Mouse (Mus musculus) cerebellum, adult 2 months (tissue): Measurements from ENCODE around the gene Ankrd34b. TPM values are rescaled to one million over a fixed set of nuclear protein-coding genes. Genes with fewer than 3 reads are reported as not detected.

Experiments used
- DNase-seq, 2 experiments: peaks; one replicate each; pipeline ENCODE4 v3.0.0; 2021
- H3K27ac ChIP-seq: fragments of 200-500 bp; 2 replicates; pipeline ENCODE4 v1.5.1; 2012; ENCODE audit warnings: low read length, control low read depth, inconsistent platforms; ENCODE audit not compliant: insufficient read depth
- H3K27me3 ChIP-seq: fragments of 200-500 bp; 2 replicates; pipeline ENCODE4 v1.6.1; 2012; ENCODE audit warnings: inconsistent platforms, mild to moderate bottlenecking, low read length, moderate library complexity; ENCODE audit not compliant: control insufficient read depth, insufficient read depth
- H3K4me1 ChIP-seq: fragments of 200-500 bp; 2 replicates; pipeline ENCODE4 v1.6.1; 2011; ENCODE audit warnings: low read length; ENCODE audit not compliant: control insufficient read depth, insufficient read depth
- H3K4me3 ChIP-seq: fragments of 200-500 bp; replicated peaks from 2 replicates; pipeline ENCODE3; 2011; ENCODE audit warnings: mild to moderate bottlenecking, low read depth, low read length, control low read depth; ENCODE audit not compliant: insufficient read depth
- CTCF ChIP-seq: fragments of 200-500 bp; IDR thresholded peaks from 2 replicates; pipeline ENCODE4 v1.5.1; 2011; ENCODE audit warnings: low read depth, mild to moderate bottlenecking, control low read depth, low read length, moderate library complexity, borderline replicate concordance; ENCODE audit not compliant: insufficient read depth
- POLR2A ChIP-seq: fragments of 200-500 bp; IDR thresholded peaks from 2 replicates; pipeline ENCODE4 v1.6.1; 2011; ENCODE audit warnings: low read length, control low read depth, borderline replicate concordance; ENCODE audit not compliant: insufficient read depth
- WGBS: fragments of 180-500 bp; shearing (Covaris S2); methylation state at CpG from one replicate; pipeline ENCODE4 v1.1.7; 2018; 5-methylcytosine and 5-hydroxymethylcytosine counted together
- polyA plus RNA-seq: library from polyadenylated mRNA; depleted of rRNA; stranded (reverse); fragments of >200 nt; gene quantifications from 2 replicates; pipeline ENCODE4 v1.2.3, GENCODE M21; 2012; rRNA removed

The Ankrd34b gene
- polyA plus RNA-seq, 1 experiment: 23.9 TPM

DNA sequence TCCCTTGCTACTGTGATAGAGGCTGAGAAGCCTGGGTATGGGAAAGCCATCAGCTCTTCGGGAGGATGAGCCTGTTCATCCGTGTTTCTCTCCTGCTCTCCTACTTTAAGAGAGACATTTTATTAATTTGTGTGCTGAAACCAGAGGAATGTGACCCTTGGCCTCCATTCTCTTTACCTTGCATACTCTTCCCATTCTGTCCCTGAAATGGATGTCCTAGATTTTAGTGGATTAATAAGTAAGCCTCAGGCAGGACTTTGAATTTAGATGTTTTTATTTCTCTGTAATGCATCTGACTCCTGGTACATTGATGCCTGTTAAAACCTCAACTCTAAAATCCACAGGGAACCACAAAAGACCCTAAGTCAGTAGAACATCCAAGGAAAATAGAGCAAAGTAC, 43.7 kb downstream of the Ankrd34b start:
- TF ChIP-seq POLR2A (no peak), CTCF (no peak)
- no peaks in the 10 kb centered on the region for H3K4me1 ChIP-seq
- H3K27me3 ChIP-seq: no peaks in the 10 kb centered on the region
- DNase-seq: no peak
- 79% methylated on average over 2 of the region's 2 CpGs for WGBS
- H3K27ac ChIP-seq: no peak overlapping the region
- no peak overlapping the region for H3K4me3 ChIP-seq

DNA sequence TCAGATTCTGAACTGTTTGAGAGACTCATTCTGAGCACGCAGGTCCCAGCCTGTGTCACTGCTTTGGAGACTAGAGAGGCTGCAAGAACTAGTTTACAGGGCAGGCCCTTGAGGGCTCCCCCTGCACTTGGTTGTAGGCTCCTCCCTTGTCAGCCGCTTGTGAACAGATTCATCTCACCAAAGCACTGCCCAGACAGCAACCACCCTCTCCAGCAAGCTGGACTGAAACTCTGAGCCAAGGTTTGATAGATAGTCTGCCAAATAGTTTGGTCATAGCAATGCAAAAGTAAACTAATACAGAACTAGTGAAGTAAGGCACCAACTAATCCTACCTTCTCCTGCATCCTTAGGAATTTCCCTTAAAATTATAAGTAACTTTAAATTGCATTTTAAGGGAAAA, 44.5 kb downstream of the Ankrd34b start:
- Histone ChIP-seq H3K27ac (no peak overlapping the region), H3K4me1 (no peaks in the 10 kb centered on the region), H3K27me3 (no peaks in the 10 kb centered on the region), H3K4me3 (no peak overlapping the region)
- no peak for DNase-seq
- TF ChIP-seq CTCF: no peak
- no peak for TF ChIP-seq POLR2A
- 60% methylated on average over 2 of the region's 2 CpGs for WGBS

DNA sequence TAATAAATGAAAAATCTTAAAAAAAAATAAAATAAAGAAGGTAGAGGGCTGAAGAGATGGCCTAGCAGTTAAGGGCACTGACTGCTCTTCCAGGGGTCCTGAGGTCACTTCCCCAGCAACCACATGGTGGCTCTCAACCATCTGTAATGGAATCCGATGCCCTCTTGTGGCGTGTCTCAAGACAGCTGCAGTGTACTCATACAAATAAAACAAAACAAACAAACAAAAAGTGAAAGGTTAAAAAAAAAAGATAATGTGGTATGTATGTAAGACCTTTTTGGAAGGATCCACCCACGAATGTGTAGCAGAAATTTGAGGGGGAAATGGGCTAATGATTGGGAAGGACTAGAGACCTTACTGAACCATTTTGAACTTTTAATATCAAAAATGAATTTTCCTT, 57.7 kb downstream of the Ankrd34b start:
- no peak overlapping the region for H3K27ac ChIP-seq
- WGBS: 6% methylated on average over 3 of the region's 3 CpGs
- TF ChIP-seq POLR2A (no peak), CTCF (peak; percentile 56)
- H3K4me3 ChIP-seq: peak overlapping the region; percentile 69
- no peaks in the 10 kb centered on the region for H3K4me1 ChIP-seq
- no peaks in the 10 kb centered on the region for H3K27me3 ChIP-seq
- DNase-seq: peak; percentile 44 to 52

DNA sequence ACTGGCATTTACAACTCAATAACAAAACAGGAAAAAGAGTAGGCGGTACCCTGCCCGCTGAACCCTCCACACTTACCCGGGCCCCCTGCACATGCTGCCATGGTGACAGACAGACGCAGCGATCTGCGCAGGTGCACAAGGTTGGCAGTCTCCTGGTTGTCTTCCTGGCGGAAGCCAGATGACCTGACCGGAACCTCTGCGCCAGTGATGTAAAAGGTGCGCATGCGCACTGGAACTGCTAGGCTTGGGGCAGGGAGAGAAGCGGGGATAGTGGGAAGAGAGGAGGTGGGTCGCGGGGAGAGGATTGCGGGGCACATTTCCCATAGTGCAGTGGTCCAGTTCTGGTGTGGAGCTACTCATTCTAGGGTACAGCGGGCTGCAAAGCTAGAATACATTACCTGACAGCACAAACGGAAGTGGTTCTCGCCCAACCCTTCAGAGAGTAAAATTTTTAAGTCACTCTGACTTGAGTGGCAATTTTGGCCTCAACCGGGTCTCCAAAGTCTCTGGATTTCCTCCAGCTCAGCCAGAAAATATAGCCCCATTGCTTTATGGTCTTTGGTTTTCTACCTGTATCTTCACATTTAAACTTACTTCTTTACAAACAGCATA, 58.3 kb downstream of the Ankrd34b start, which contains the start of gene Fam151b:
Gene Fam151b (minus strand): TSS at position 164 of the 612 bp plus-strand sequence.
- Histone ChIP-seq H3K27me3 (no peaks in the 10 kb centered on the region), H3K4me1 (no peaks in the 10 kb centered on the region), H3K4me3 (peak within 1 kb of the TSS; percentile 69), H3K27ac (peak within 1 kb of the TSS; percentile 80; the same call in 1 of the 2 replicates)
- peak; percentile 94 to 95 for DNase-seq
- TF ChIP-seq POLR2A: peak; percentile 91
- no peak for TF ChIP-seq CTCF
- 6% methylated on average over 19 of the region's 19 CpGs for WGBS

DNA sequence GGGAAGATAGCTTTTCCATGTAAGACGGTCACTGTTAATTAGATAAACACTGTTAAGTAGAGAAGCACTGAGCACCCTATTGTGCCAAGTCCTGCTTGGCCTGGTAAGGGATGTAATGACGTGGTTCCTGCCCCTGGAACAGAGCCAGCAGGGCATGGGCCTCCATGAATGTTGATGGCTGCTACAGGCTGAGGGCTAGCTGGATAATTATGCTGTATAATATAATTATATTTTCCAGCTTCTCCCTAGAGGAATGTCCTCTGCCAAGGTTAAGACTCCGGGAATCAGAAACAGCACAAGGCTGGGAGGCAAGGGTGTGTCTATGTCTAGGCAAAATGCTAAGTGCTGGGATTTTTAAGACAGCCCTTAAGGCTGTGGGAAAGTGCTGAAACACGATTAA, 65.1 kb downstream of the Ankrd34b start:
- Histone ChIP-seq H3K27me3 (no peaks in the 10 kb centered on the region), H3K27ac (no peak overlapping the region), H3K4me1 (no peaks in the 10 kb centered on the region), H3K4me3 (no peak overlapping the region)
- TF ChIP-seq CTCF (no peak), POLR2A (no peak)
- DNase-seq: peak in 1 of 2 experiments; percentile 18
- WGBS: 45% methylated on average over 4 of the region's 4 CpGs

Other genes with a start within 250 kb of the Ankrd34b start
- not detected in 2 replicates for gene Gm20379, start 119.9 kb upstream of the Ankrd34b start, polyA plus RNA-seq
- gene Dhfr, start 71.2 kb upstream of the Ankrd34b start, polyA plus RNA-seq: 2.8 TPM in 2 replicates
- gene Msh3, start 70.9 kb upstream of the Ankrd34b start, polyA plus RNA-seq: 23.7 and 25.1 TPM in 2 replicates
- gene Fam151b, start 58.1 kb downstream of the Ankrd34b start, polyA plus RNA-seq: 7.4 and 8.0 TPM in 2 replicates
- 13.6 and 15.0 TPM in 2 replicates for gene Zfyve16, start 105.0 kb downstream of the Ankrd34b start, polyA plus RNA-seq
- not detected in 2 replicates for gene Spz1, start 150.3 kb downstream of the Ankrd34b start, polyA plus RNA-seq
- 48.1 and 50.7 TPM in 2 replicates for gene Serinc5, start 185.2 kb downstream of the Ankrd34b start, polyA plus RNA-seq